Mouse (Mus musculus) frontal cortex, postnatal 36 days (tissue): ENCODE measurements at regions not wholly inside any gene's neighbourhood (a gene's known extent, or its start where the extent isn't known, plus 50 kb on each side); places are given as distances from the start of the nearest gene placed in this dataset.
A peak's percentile ranks its signal among the peaks of the same experiment; 100 is the strongest.

ENCODE experiments used
- DNase-seq, 2 experiments: peaks; one replicate each; pipeline ENCODE4 v3.0.0; 2022; ENCODE audit warnings: low spot score in 2 of 2

GRCm38 (mm10) chr2:96234613-96235012 is 83.4 kb upstream of the Lrrc4c start:
- DNase-seq = peak in 1 of 2 experiments; percentile 30

GRCm38 (mm10) chr2:96239246-96239645 is 78.7 kb upstream of the Lrrc4c start:
- DNase-seq = no peak

- peak; percentile 2 to 20 for DNase-seq
These were observed 77.4 kb upstream of the Lrrc4c start for GRCm38 (mm10) chr2:96240543-96241090.

- DNase-seq = no peak
These were observed 64.3 kb upstream of the Lrrc4c start for GRCm38 (mm10) chr2:96253661-96254060.

DNA sequence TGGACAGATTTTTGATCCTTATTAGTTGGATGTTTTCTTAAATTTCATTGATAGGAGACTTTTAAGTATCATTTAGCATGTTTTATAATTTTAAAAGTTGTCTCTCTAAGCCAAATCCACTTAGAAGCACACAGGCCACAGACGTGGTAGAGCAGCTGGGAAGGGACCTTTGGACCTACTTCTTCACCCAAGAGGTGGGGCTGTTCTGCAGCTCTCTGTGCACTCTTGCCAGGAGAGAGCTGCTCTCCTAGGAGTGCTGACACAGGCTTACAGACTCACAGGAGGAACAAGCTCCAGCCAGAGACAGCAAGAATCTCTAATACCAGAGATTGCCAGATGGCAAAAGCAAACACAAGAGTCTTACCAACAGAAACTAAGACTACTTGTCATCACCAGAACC is 61.5 kb upstream of the Lrrc4c start:
- DNase-seq = no peak
